9 mouse cellular contexts compared by ENCODE assay signal in genomic region chr5:114784622-114785165, GRCm38 (mm10). TPM values are rescaled to one million over a fixed set of nuclear protein-coding genes. Genes with fewer than 3 reads are reported as not detected.
A peak's percentile ranks its signal among the peaks of the same experiment; 100 is the strongest.
DNase-seq lines count a peak whose midpoint lies in the region; ATAC-seq and TF ChIP-seq lines count a peak whose summit lies in the region.
"Had no signal": no experiment of that assay in that cellular context is flagged by ENCODE, and none has a peak within 500 bp of the region (broad histone marks: within the 10 kb centered on the region; RNA-seq: fewer than 3 reads in every experiment).

No protein-coding gene starts in this region.

- TF ChIP-seq POLR2A in kidney, adult 2 months (IDR thresholded peaks at IDR 0.05; ENCODE audit: low read depth, low read length) = no peak

- no peaks in the 10 kb centered on the region for H3K36me3 ChIP-seq in kidney, adult 2 months (ENCODE audit: control insufficient read depth, insufficient read depth, low read length)
- peaks cover 9% of the 10 kb centered on the region for H3K36me3 ChIP-seq in intestine, embryonic 15.5 days
- peaks cover 58% of the 10 kb centered on the region for H3K36me3 ChIP-seq in megakaryocyte, embryonic 14.5 days (replicated peaks; ENCODE audit: low read length)

- H3K9me3 ChIP-seq in intestine, embryonic 15.5 days = no peaks in the 10 kb centered on the region
- no peaks in the 10 kb centered on the region for H3K9me3 ChIP-seq in megakaryocyte, embryonic 14.5 days

- H3K4me2 ChIP-seq in intestine, embryonic 15.5 days (replicated peaks) = no peak overlapping the region

- H3K9ac ChIP-seq in intestine, embryonic 15.5 days = no peak overlapping the region

- TF ChIP-seq CTCF in kidney, adult 2 months (conservative IDR thresholded peaks at IDR 0.05; ENCODE audit: insufficient read depth, insufficient read length, low read depth, low read length) = no peak

- 60% methylated on average over 16 of the region's 16 CpGs for WGBS in kidney, adult 2 months
- WGBS in intestine, embryonic 15.5 days = 58% methylated on average over 16 of the region's 16 CpGs

- H3K27me3 ChIP-seq in kidney, adult 2 months (replicated peaks; ENCODE audit: control insufficient read depth, insufficient read depth, low read length) = no peaks in the 10 kb centered on the region
- no peaks in the 10 kb centered on the region for H3K27me3 ChIP-seq in intestine, embryonic 15.5 days (replicated peaks)
- no peaks in the 10 kb centered on the region for H3K27me3 ChIP-seq in megakaryocyte, embryonic 14.5 days (replicated peaks)

- peak; percentile 45 for DNase-seq in kidney, adult 2 months
- no peak for DNase-seq in kidney, adult 18-20 months
- no peak for DNase-seq in frontal cortex, postnatal 14 days (ENCODE audit: low spot score in 2 of 2)
- DNase-seq in right cerebral cortex, adult 18-20 months = no peak
- no peak for DNase-seq in thymus, postnatal 10 days (ENCODE audit: low spot score in 2 of 2)
- DNase-seq: gastrocnemius, postnatal 10 days had no signal

- H3K4me1 ChIP-seq in kidney, adult 2 months (ENCODE audit: control insufficient read depth, insufficient read depth, low read length) = no peaks in the 10 kb centered on the region
- H3K4me1 ChIP-seq in brown adipose tissue, adult 24 weeks (ENCODE audit: control insufficient read depth, insufficient read depth, insufficient read length, low read length) = peaks cover 21% of the 10 kb centered on the region
- peaks cover 5% of the 10 kb centered on the region; the same call in 1 of the 2 replicates for H3K4me1 ChIP-seq in intestine, embryonic 15.5 days (replicated peaks)
- peaks cover 70% of the 10 kb centered on the region for H3K4me1 ChIP-seq in megakaryocyte, embryonic 14.5 days

- H3K27ac ChIP-seq in kidney, adult 2 months (ENCODE audit: insufficient read depth, low read depth, low read length) = 0 out of 2 replicates have a peak overlapping the region, but pooled peaks have one; percentile 7
- peak overlapping the region; percentile 71 for H3K27ac ChIP-seq in brown adipose tissue, adult 24 weeks (replicated peaks; ENCODE audit: low read depth, low read length)
- no peak overlapping the region for H3K27ac ChIP-seq in intestine, embryonic 15.5 days

- peak; percentile 81 for ATAC-seq in intestine, embryonic 15.5 days

- no peak overlapping the region for H3K4me3 ChIP-seq in kidney, adult 2 months (ENCODE audit: insufficient read depth, low read depth, low read length)
- peak overlapping the region; percentile 4 for H3K4me3 ChIP-seq in brown adipose tissue, adult 24 weeks (ENCODE audit: insufficient read depth, low read depth, low read length)
- H3K4me3 ChIP-seq in intestine, embryonic 15.5 days (replicated peaks) = no peak overlapping the region
- H3K4me3 ChIP-seq in megakaryocyte, embryonic 14.5 days (replicated peaks) = peak overlapping the region; percentile 87

RNA-seq across cellular contexts. Expression of gene Git2, which starts 9.4 kb away (rescaled TPM):
- polyA plus RNA-seq in kidney, adult 2 months (2012; rRNA removed) = 30.5 and 32.3 TPM in 2 replicates
- polyA plus RNA-seq in brown adipose tissue, adult 24 weeks (2012; ENCODE audit: insufficient read depth, insufficient read length, missing spikeins) = 15.1 and 17.6 TPM in 2 replicates
- 30.7 and 31.7 TPM in 2 replicates for polyA plus RNA-seq in intestine, embryonic 15.5 days (2015; fragmentation: Nextera tagmentation; extraction: Ambion mirVana)
- polyA plus RNA-seq in megakaryocyte, embryonic 14.5 days (2012; ENCODE audit: insufficient read depth, low replicate concordance) = 48.3 and 136 TPM in 2 replicates

RNA-seq across cellular contexts. Expression of gene Ankrd13a, which starts 10.2 kb away (rescaled TPM):
- 47.7 and 51.6 TPM in 2 replicates for polyA plus RNA-seq in kidney, adult 2 months (2012; rRNA removed)
- 37.1 and 53.8 TPM in 2 replicates for polyA plus RNA-seq in brown adipose tissue, adult 24 weeks (2012; ENCODE audit: insufficient read depth, insufficient read length, missing spikeins)
- polyA plus RNA-seq in intestine, embryonic 15.5 days (2015; fragmentation: Nextera tagmentation; extraction: Ambion mirVana) = 55.1 and 55.3 TPM in 2 replicates
- polyA plus RNA-seq in megakaryocyte, embryonic 14.5 days (2012; ENCODE audit: insufficient read depth, low replicate concordance) = 99.9 and 118 TPM in 2 replicates

RNA-seq across cellular contexts. Expression of gene 1500011B03Rik, which starts 38.6 kb away (rescaled TPM):
- 30.2 and 34.7 TPM in 2 replicates for polyA plus RNA-seq in kidney, adult 2 months (2012; rRNA removed)
- 2.1 and 5.5 TPM in 2 replicates for polyA plus RNA-seq in brown adipose tissue, adult 24 weeks (2012; ENCODE audit: insufficient read depth, insufficient read length, missing spikeins)
- 69.4 and 70.6 TPM in 2 replicates for polyA plus RNA-seq in intestine, embryonic 15.5 days (2015; fragmentation: Nextera tagmentation; extraction: Ambion mirVana)
- 24.5 and 89.4 TPM in 2 replicates for polyA plus RNA-seq in megakaryocyte, embryonic 14.5 days (2012; ENCODE audit: insufficient read depth, low replicate concordance)

Comparison
In these comparisons a context has a peak if more than half of its experiments do, and no peak if none do; other contexts are left out.
1. H3K4me3 ChIP-seq: peak in brown adipose tissue, adult 24 weeks (single experiment) and megakaryocyte, embryonic 14.5 days (single experiment); none in kidney, adult 2 months (single experiment) and intestine, embryonic 15.5 days (single experiment).